Mouse (Mus musculus): ENCODE results near the gene Lurap1l.

DNA sequence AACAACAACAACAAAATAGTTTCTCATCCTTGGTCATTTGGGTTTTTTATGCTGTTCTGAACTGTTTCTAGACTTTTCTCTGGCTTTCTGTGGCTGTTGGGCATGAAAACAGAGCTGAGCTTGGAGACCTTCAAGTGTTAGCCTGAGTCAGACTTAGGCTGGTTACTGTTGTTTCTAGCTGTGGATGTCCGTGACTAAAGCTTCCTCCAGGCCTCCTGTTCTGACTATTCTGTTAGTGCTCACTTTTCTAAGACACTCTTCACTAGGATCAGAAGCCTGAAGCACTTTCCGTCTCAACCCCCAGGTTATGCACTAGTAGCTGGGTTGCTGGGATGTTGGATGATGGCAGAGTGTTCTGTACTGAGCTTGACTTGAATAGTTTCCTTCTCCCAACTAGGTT, 28.7 kb downstream of the Lurap1l start:
- TF ChIP-seq POLR2A (IDR thresholded peaks at IDR 0.05; ENCODE audit: low read depth, low read length) = no peak
- no peak for TF ChIP-seq CTCF (conservative IDR thresholded peaks at IDR 0.05; ENCODE audit: insufficient read depth, insufficient read length, low read depth, low read length)

All from kidney, adult 2 months (tissue).